Mouse (Mus musculus) G1E-ER4 (cell line): ENCODE results near the gene Gm10192. TPM values are rescaled to one million over a fixed set of nuclear protein-coding genes. Genes with fewer than 3 reads are reported as not detected.
"Not testable (repeated sequence)": the region's sequence is repeated elsewhere in the genome, so short reads cannot be mapped to it uniquely, and the experiment has no call there.

Experiments
- GATA1 ChIP-seq: IDR thresholded peaks from one replicate; pipeline ENCODE4 v1.8.0; 2012; ENCODE audit warnings: low read length, inconsistent platforms
- polyA plus RNA-seq: library from polyadenylated mRNA; stranded (reverse); fragments of >175 nt; gene quantifications from 2 replicates; pipeline ENCODE4 v1.2.3, GENCODE M21; 2012

Gene Gm10192
- polyA plus RNA-seq: not detected in 2 replicates

- TF ChIP-seq GATA1: not testable (repeated sequence)
These were observed at the start of gene Gm10192 for GRCm38 (mm10) chr4:97183066-97183465. Gene Gm10192, minus strand, starts transcription at chr4:97183166.

- TF ChIP-seq GATA1: no peak
These were observed 47.6 kb upstream of the Gm10192 start for GRCm38 (mm10) chr4:97230411-97231104.

- TF ChIP-seq GATA1: no peak
These were observed 36.7 kb upstream of the Gm10192 start for GRCm38 (mm10) chr4:97219701-97220100.

- TF ChIP-seq GATA1: no peak
These were observed 34.9 kb upstream of the Gm10192 start for GRCm38 (mm10) chr4:97217906-97218305.

- TF ChIP-seq GATA1: no peak
These were observed 29.5 kb upstream of the Gm10192 start for GRCm38 (mm10) chr4:97212514-97212913.

- no peak for TF ChIP-seq GATA1
These were observed 10.2 kb upstream of the Gm10192 start for GRCm38 (mm10) chr4:97193176-97193575.

GRCm38 (mm10) chr4:97192601-97193000 lies 9.6 kb upstream of the Gm10192 start:
- TF ChIP-seq GATA1: no peak

- TF ChIP-seq GATA1: no peak
These were observed 2.6 kb downstream of the Gm10192 start for GRCm38 (mm10) chr4:97180396-97180795.

GRCm38 (mm10) chr4:97156841-97157345 lies 26.1 kb downstream of the Gm10192 start:
- TF ChIP-seq GATA1: no peak

- no peak for TF ChIP-seq GATA1
These were observed 26.9 kb downstream of the Gm10192 start for GRCm38 (mm10) chr4:97156084-97156483.

GRCm38 (mm10) chr4:97153554-97153953 lies 29.4 kb downstream of the Gm10192 start:
- TF ChIP-seq GATA1: no peak

- TF ChIP-seq GATA1: no peak
These were observed 40.5 kb downstream of the Gm10192 start for GRCm38 (mm10) chr4:97142484-97142883.
